Mouse (Mus musculus) CH12.LX (cell line): ENCODE measurements around the gene Rnf169. TPM values are rescaled to one million over a fixed set of nuclear protein-coding genes. Genes with fewer than 3 reads are reported as not detected.

ENCODE experiments used
- DNase-seq: peaks from one replicate; pipeline ENCODE4 v3.0.0-alpha.2; 2013; ENCODE audit errors: extremely low read depth
- H3K27ac ChIP-seq: 2 replicates; pipeline ENCODE4 v1.5.1; 2012; ENCODE audit warnings: low read depth, mild to moderate bottlenecking, control low read depth, moderate library complexity; ENCODE audit not compliant: insufficient read depth
- H3K27me3 ChIP-seq: replicated peaks from 2 replicates; pipeline ENCODE3; 2012; ENCODE audit warnings: inconsistent platforms
- H3K36me3 ChIP-seq, 2 experiments: replicated peaks in 1 of 2; 2 replicates each; pipeline versions ENCODE3 to v1.6.1; 2012; ENCODE audit warnings: inconsistent platforms in 1 of 2, low read length in 1 of 2, mild to moderate bottlenecking in 1 of 2, mixed read lengths in 1 of 2, moderate library complexity in 1 of 2; ENCODE audit not compliant: control insufficient read depth in 1 of 2, insufficient read depth in 1 of 2
- H3K4me1 ChIP-seq, 2 experiments: 2 replicates each; pipeline ENCODE4 v1.6.1; 2012; ENCODE audit warnings: inconsistent platforms in 1 of 2, moderate library complexity in 1 of 2; ENCODE audit not compliant: insufficient read depth in 2 of 2, control insufficient read depth in 1 of 2
- H3K4me2 ChIP-seq: 2 replicates; pipeline ENCODE4 v1.6.1; 2012; ENCODE audit warnings: low read depth, mild to moderate bottlenecking, control low read depth; ENCODE audit not compliant: poor library complexity, insufficient read depth, severe bottlenecking
- H3K4me3 ChIP-seq, 3 experiments: fragments of 150-350 bp in 1 of 3; sonication (generic) in 1 of 3; replicated peaks in 1 of 3; 2 replicates each; pipeline versions ENCODE3 to v1.5.1; 2011 to 2012; ENCODE audit warnings: low read depth in 2 of 3, low read length in 2 of 3, mild to moderate bottlenecking in 2 of 3, moderate library complexity in 2 of 3, control low read depth in 1 of 3, improper control_type of control experiment in 1 of 3, inconsistent platforms in 1 of 3, mixed read lengths in 1 of 3; ENCODE audit not compliant: poor library complexity in 1 of 3
- H3K79me2 ChIP-seq: replicated peaks from 2 replicates; pipeline ENCODE4 v1.6.1; 2012; ENCODE audit warnings: mild to moderate bottlenecking, moderate library complexity; ENCODE audit not compliant: control insufficient read depth, poor library complexity, insufficient read depth, severe bottlenecking; ENCODE audit errors: extremely low read depth
- H3K9ac ChIP-seq: 2 replicates; pipeline ENCODE4 v1.6.1; 2012; ENCODE audit warnings: low read depth, mild to moderate bottlenecking, control low read depth, moderate library complexity; ENCODE audit not compliant: insufficient read depth
- H3K9me3 ChIP-seq: replicated peaks from 2 replicates; pipeline ENCODE3; 2012; ENCODE audit warnings: low read length, inconsistent platforms, mixed read lengths
- CHD1 ChIP-seq: IDR thresholded peaks from 2 replicates; pipeline ENCODE4 v1.6.1; 2012; ENCODE audit warnings: low read depth, low read length, improper control_type of control experiment, inconsistent platforms
- CHD2 ChIP-seq: IDR thresholded peaks from 2 replicates; pipeline ENCODE4 v1.6.1; 2011; ENCODE audit warnings: low read length, improper control_type of control experiment
- CTCF ChIP-seq, 2 experiments: IDR thresholded peaks in 1 of 2; conservative IDR thresholded peaks in 1 of 2; 2 replicates each; pipeline ENCODE4 v1.5.1; 2011 to 2012; ENCODE audit warnings: low read depth in 2 of 2, low read length in 2 of 2, improper control_type of control experiment in 1 of 2, inconsistent platforms in 1 of 2, mild to moderate bottlenecking in 1 of 2, moderate library complexity in 1 of 2
- E2F4 ChIP-seq: IDR thresholded peaks from 2 replicates; pipeline ENCODE4 v1.6.1; 2011; ENCODE audit warnings: low read depth, low read length, improper control_type of control experiment; ENCODE audit not compliant: insufficient replicate concordance
- ELF1 ChIP-seq: IDR thresholded peaks from 2 replicates; pipeline ENCODE4 v1.6.1; 2014; ENCODE audit warnings: low read depth, mild to moderate bottlenecking, inconsistent platforms, low read length, improper control_type of control experiment
- GABPA ChIP-seq: IDR thresholded peaks from 2 replicates; pipeline ENCODE4 v1.6.1; 2012; ENCODE audit warnings: low read depth, low read length, improper control_type of control experiment, inconsistent platforms; ENCODE audit not compliant: insufficient replicate concordance
- HCFC1 ChIP-seq: IDR thresholded peaks from 2 replicates; pipeline ENCODE4 v1.6.1; 2012; ENCODE audit warnings: low read depth, mild to moderate bottlenecking, inconsistent platforms, low read length, improper control_type of control experiment
- JUN ChIP-seq: IDR thresholded peaks from 2 replicates; pipeline ENCODE4 v1.6.1; 2011; ENCODE audit warnings: low read depth, mild to moderate bottlenecking, low read length, improper control_type of control experiment, moderate library complexity; ENCODE audit not compliant: insufficient read depth
- JUND ChIP-seq: conservative IDR thresholded peaks from 2 replicates; pipeline ENCODE4 v1.6.1; 2011; ENCODE audit warnings: low read depth, low read length, improper control_type of control experiment
- KAT2A ChIP-seq: IDR thresholded peaks from 2 replicates; pipeline ENCODE4 v1.6.1; 2012; ENCODE audit warnings: low read length, improper control_type of control experiment, inconsistent platforms; ENCODE audit not compliant: insufficient replicate concordance
- MAFK ChIP-seq: IDR thresholded peaks from 2 replicates; pipeline ENCODE4 v1.6.1; 2011; ENCODE audit warnings: low read length, improper control_type of control experiment; ENCODE audit not compliant: insufficient replicate concordance
- MAX ChIP-seq: IDR thresholded peaks from 2 replicates; pipeline ENCODE4 v1.6.1; 2011; ENCODE audit warnings: low read length, improper control_type of control experiment
- MEF2A ChIP-seq: IDR thresholded peaks from 2 replicates; pipeline ENCODE4 v1.6.1; 2014; ENCODE audit warnings: low read depth, mild to moderate bottlenecking, inconsistent platforms, low read length, improper control_type of control experiment, borderline replicate concordance
- MXI1 ChIP-seq: IDR thresholded peaks from 2 replicates; pipeline ENCODE4 v1.6.1; 2011; ENCODE audit warnings: mild to moderate bottlenecking, low read depth, low read length, improper control_type of control experiment
- NELFE ChIP-seq: IDR thresholded peaks from 2 replicates; pipeline ENCODE4 v1.6.1; 2011; ENCODE audit warnings: low read depth, low read length, improper control_type of control experiment
- RAD21 ChIP-seq: IDR thresholded peaks from 2 replicates; pipeline ENCODE4 v1.6.1; 2011; ENCODE audit warnings: low read depth, mild to moderate bottlenecking, low read length, improper control_type of control experiment, moderate library complexity
- RCOR1 ChIP-seq: conservative IDR thresholded peaks from 2 replicates; pipeline ENCODE4 v1.6.1; 2012; ENCODE audit warnings: low read depth, mild to moderate bottlenecking, inconsistent platforms, low read length, improper control_type of control experiment
- TBP ChIP-seq: conservative IDR thresholded peaks from 2 replicates; pipeline ENCODE4 v1.6.1; 2011; ENCODE audit warnings: low read depth, low read length, improper control_type of control experiment
- TCF12 ChIP-seq: IDR thresholded peaks from 2 replicates; pipeline ENCODE4 v1.6.1; 2014; ENCODE audit warnings: low read depth, mild to moderate bottlenecking, inconsistent platforms, low read length, improper control_type of control experiment
- USF1 ChIP-seq: IDR thresholded peaks from 2 replicates; pipeline ENCODE4 v1.6.1; 2014; ENCODE audit warnings: low read depth, mild to moderate bottlenecking, inconsistent platforms, low read length, improper control_type of control experiment
- USF2 ChIP-seq: conservative IDR thresholded peaks from 2 replicates; pipeline ENCODE4 v1.6.1; 2011; ENCODE audit warnings: low read depth, low read length, improper control_type of control experiment
- ZKSCAN1 ChIP-seq: IDR thresholded peaks from 2 replicates; pipeline ENCODE4 v1.6.1; 2012; ENCODE audit warnings: low read depth, inconsistent platforms, low read length, improper control_type of control experiment, borderline replicate concordance
- ZNF384 ChIP-seq: IDR thresholded peaks from 2 replicates; pipeline ENCODE4 v1.6.1; 2012; ENCODE audit warnings: low read depth, low read length, improper control_type of control experiment, inconsistent platforms
- dilution Hi-C: fragments of 300-500 bp; cut with MboI; formaldehyde crosslinking; loops from 2 replicates; pipeline ENCODE4 v1.14.3; 2020; ENCODE audit warnings: low sequenced_read_pairs; ENCODE audit not compliant: extremely low pct_unique_long_range_greater_than_20kb, extremely low pct_ligation_motif_present
- in situ Hi-C: fragments of 300-500 bp; cut with MboI; formaldehyde crosslinking; loops from 3 replicates; pipeline ENCODE4 v1.14.3; 2019; ENCODE audit warnings: low sequenced_read_pairs, low pct_ligation_motif_present, low pct_unique_long_range_greater_than_20kb, mixed read lengths
- polyA plus RNA-seq: library from polyadenylated mRNA; unstranded; fragments of >175 nt; gene quantifications from 2 replicates; pipeline ENCODE4 v1.2.1, GENCODE M21; 2012; ENCODE audit warnings: low read depth; ENCODE audit not compliant: insufficient read length
- total RNA-seq, 2 experiments: library from RNA; depleted of rRNA; stranded (reverse); fragments of 300-350 nt in 1 of 2; fragments of >200 nt in 1 of 2; gene quantifications; 2 replicates each; pipeline ENCODE4 v1.2.3; 2012 to 2014

Gene Rnf169
- total and polyA plus RNA-seq, 3 experiments = 3.7 to 11.4 (median 5.2) TPM

GRCm38 (mm10) chr7:99978041-99978440 lies 2.2 kb downstream of the Rnf169 start:
- H3K9ac ChIP-seq = no peak overlapping the region
- no peak for TF ChIP-seq RCOR1
- no peak for TF ChIP-seq JUND
- TF ChIP-seq TBP = no peak
- no peak for TF ChIP-seq CTCF (conservative IDR thresholded peaks at IDR 0.05 in 1 of 2, IDR thresholded peaks at IDR 0.05 in 1 of 2; ENCODE audit: low read depth in 2 of 2, low read length in 2 of 2)
- no peak for TF ChIP-seq NELFE
- no peak for TF ChIP-seq MAFK
- H3K4me2 ChIP-seq = no peak overlapping the region

GRCm38 (mm10) chr7:99975819-99976575 lies 4.3 kb downstream of the Rnf169 start:
- Histone ChIP-seq H3K79me2 (peaks cover 25% of the 10 kb centered on the region), H3K27ac (no peak overlapping the region), H3K9ac (no peak overlapping the region), H3K4me3 (no peak overlapping the region), H3K4me2 (no peak overlapping the region), H3K36me3 (peaks cover 0 to 11% of the 10 kb centered on the region in 2 experiments), H3K4me1 (peaks cover 3 to 26% of the 10 kb centered on the region in 2 experiments; a peak in 2 of 4 replicates), H3K27me3 (no peaks in the 10 kb centered on the region), H3K9me3 (peaks cover 2% of the 10 kb centered on the region)
- in situ Hi-C loops (no loop called here), dilution Hi-C loops (no loop called here)
- TF ChIP-seq JUN (no peak), NELFE (no peak), CHD1 (no peak), CHD2 (no peak), E2F4 (no peak), USF1 (no peak), MAX (no peak), RAD21 (no peak), KAT2A (no peak), ELF1 (no peak), MXI1 (no peak), RCOR1 (no peak), MEF2A (no peak), USF2 (no peak), HCFC1 (no peak), TCF12 (no peak), ZNF384 (no peak), ZKSCAN1 (no peak), GABPA (no peak)
- no peak for DNase-seq

More at GRCm38 (mm10) chr7:99978041-99978440, 2.2 kb downstream of the Rnf169 start:
- dilution Hi-C loops = no loop called here
- Histone ChIP-seq H3K9me3 (peaks cover 2% of the 10 kb centered on the region), H3K79me2 (peaks cover 25% of the 10 kb centered on the region), H3K4me1 (peaks cover 3 to 38% of the 10 kb centered on the region in 2 experiments; a peak in 2 of 4 replicates), H3K4me3 (no peak overlapping the region), H3K27ac (no peak overlapping the region), H3K36me3 (peaks cover 0 to 9% of the 10 kb centered on the region in 2 experiments), H3K27me3 (no peaks in the 10 kb centered on the region)
- DNase-seq = no peak
- in situ Hi-C loops = no loop called here
